Mouse (Mus musculus): ENCODE results near the gene Tmem42. TPM values are rescaled to one million over a fixed set of nuclear protein-coding genes. Genes with fewer than 3 reads are reported as not detected.

Gene Tmem42
- polyA plus RNA-seq, 1 experiment from 2014 or later, result 24.1 TPM

DNA sequence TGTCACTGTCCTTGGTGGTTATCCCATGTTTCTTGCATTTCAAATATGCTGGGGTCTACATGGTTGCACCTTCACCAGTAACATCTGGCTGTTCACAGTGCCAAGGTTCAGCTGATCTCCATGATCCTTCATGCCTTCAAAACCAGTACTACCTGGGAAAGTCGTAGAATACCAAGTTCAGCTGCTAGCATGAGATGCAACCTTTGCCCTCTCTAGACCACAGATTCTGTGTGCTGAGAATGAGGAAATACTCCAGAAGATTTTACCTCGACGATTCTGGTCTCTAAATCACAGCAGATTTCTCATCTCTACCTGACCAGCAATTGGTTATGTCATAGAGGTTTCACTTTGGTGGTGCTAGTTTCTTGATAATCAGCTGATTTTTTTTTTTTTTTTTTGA, 39.0 kb downstream of the Tmem42 start:
- H3K4me2 ChIP-seq (replicated peaks), result no peak overlapping the region
- ATAC-seq (replicated peaks), result no peak
- WGBS, result 98% methylated on average over 3 of the region's 3 CpGs

More for the DNA sequence above, 39.0 kb downstream of the Tmem42 start:
- no peaks in the 10 kb centered on the region for H3K36me3 ChIP-seq
- H3K9me3 ChIP-seq, result no peaks in the 10 kb centered on the region
- no peak overlapping the region for H3K9ac ChIP-seq (replicated peaks)
- H3K4me1 ChIP-seq, result no peaks in the 10 kb centered on the region
- no peak overlapping the region for H3K4me3 ChIP-seq
- H3K27ac ChIP-seq (replicated peaks), result no peak overlapping the region
- H3K27me3 ChIP-seq, result no peaks in the 10 kb centered on the region

Other genes starting within 250 kb of the Tmem42 start
- gene Tcaim, start 215.8 kb upstream of the Tmem42 start, polyA plus RNA-seq (2015; fragmentation: Nextera tagmentation; extraction: Ambion mirVana), result 7.4 and 7.7 TPM in 2 replicates
- 0.45 and 0.50 TPM in 2 replicates for gene Gm35549, start 177.3 kb upstream of the Tmem42 start, polyA plus RNA-seq (2015; fragmentation: Nextera tagmentation; extraction: Ambion mirVana)
- 103 and 115 TPM in 2 replicates for gene Zfp445, start 155.3 kb upstream of the Tmem42 start, polyA plus RNA-seq (2015; fragmentation: Nextera tagmentation; extraction: Ambion mirVana)
- gene Zkscan7, start 135.6 kb upstream of the Tmem42 start, polyA plus RNA-seq (2015; fragmentation: Nextera tagmentation; extraction: Ambion mirVana), result 4.1 and 4.6 TPM in 2 replicates
- gene Zfp105, start 98.3 kb upstream of the Tmem42 start, polyA plus RNA-seq (2015; fragmentation: Nextera tagmentation; extraction: Ambion mirVana), result 22.5 and 23.7 TPM in 2 replicates
- 31.4 and 33.5 TPM in 2 replicates for gene 1110059G10Rik, start 70.3 kb upstream of the Tmem42 start, polyA plus RNA-seq (2015; fragmentation: Nextera tagmentation; extraction: Ambion mirVana)
- gene Kif15, start 70.3 kb upstream of the Tmem42 start, polyA plus RNA-seq (2015; fragmentation: Nextera tagmentation; extraction: Ambion mirVana), result 28.2 and 29.1 TPM in 2 replicates
- 0.78 and 0.95 TPM in 2 replicates for gene Tgm4, start 13.4 kb downstream of the Tmem42 start, polyA plus RNA-seq (2015; fragmentation: Nextera tagmentation; extraction: Ambion mirVana)
- gene Zdhhc3, start 91.9 kb downstream of the Tmem42 start, polyA plus RNA-seq (2015; fragmentation: Nextera tagmentation; extraction: Ambion mirVana), result 80.8 and 81.0 TPM in 2 replicates
- gene Exosc7, start 91.9 kb downstream of the Tmem42 start, polyA plus RNA-seq (2015; fragmentation: Nextera tagmentation; extraction: Ambion mirVana), result 92.6 and 98.2 TPM in 2 replicates
- gene Clec3b, start 129.6 kb downstream of the Tmem42 start, polyA plus RNA-seq (2015; fragmentation: Nextera tagmentation; extraction: Ambion mirVana), result 0.32 and 0.98 TPM in 2 replicates
- gene Cdcp1, start 194.7 kb downstream of the Tmem42 start, polyA plus RNA-seq (2015; fragmentation: Nextera tagmentation; extraction: Ambion mirVana), result 0.09 TPM in 1 of 2 replicates, not detected in the other
- 36.0 and 36.9 TPM in 2 replicates for gene Tmem158, start 239.4 kb downstream of the Tmem42 start, polyA plus RNA-seq (2015; fragmentation: Nextera tagmentation; extraction: Ambion mirVana)

All from forebrain, embryonic 15.5 days (tissue).